Mouse (Mus musculus) small intestine, adult 2 months (tissue): ENCODE measurements around the gene Atf2. TPM values are rescaled to one million over a fixed set of nuclear protein-coding genes. Genes with fewer than 3 reads are reported as not detected.

ENCODE experiments used
- H3K27ac ChIP-seq: fragments of 200-500 bp; 2 replicates; pipeline ENCODE4 v1.5.1; 2012; ENCODE audit warnings: low read depth, low read length, control low read depth, inconsistent platforms; ENCODE audit not compliant: insufficient read depth
- H3K27me3 ChIP-seq: fragments of 200-500 bp; 2 replicates; pipeline ENCODE4 v1.6.1; 2012; ENCODE audit warnings: mild to moderate bottlenecking, moderate library complexity, low read length, inconsistent platforms; ENCODE audit not compliant: control insufficient read depth, insufficient read depth
- H3K36me3 ChIP-seq: fragments of 200-500 bp; 2 replicates; pipeline ENCODE4 v1.6.1; 2012; ENCODE audit warnings: mild to moderate bottlenecking, low read length, control low read depth, inconsistent platforms; ENCODE audit not compliant: control insufficient read depth, insufficient read depth
- H3K4me1 ChIP-seq: fragments of 200-500 bp; 2 replicates; pipeline ENCODE4 v1.6.1; 2012; ENCODE audit warnings: low read length, inconsistent platforms, mixed read lengths; ENCODE audit not compliant: control insufficient read depth, insufficient read depth, insufficient read length
- H3K4me3 ChIP-seq: fragments of 200-500 bp; 2 replicates; pipeline ENCODE4 v1.5.1; 2012; ENCODE audit warnings: low read depth, mild to moderate bottlenecking, control low read depth, inconsistent platforms, low read length, moderate library complexity
- CTCF ChIP-seq: fragments of 200-500 bp; IDR thresholded peaks from 2 replicates; pipeline ENCODE4 v1.5.1; 2012; ENCODE audit warnings: low read depth, mild to moderate bottlenecking, control low read depth, inconsistent platforms, low read length, moderate library complexity, mixed read lengths; ENCODE audit not compliant: insufficient replicate concordance, insufficient read length; ENCODE audit errors: extremely low read depth
- POLR2A ChIP-seq: fragments of 200-500 bp; IDR thresholded peaks from 2 replicates; pipeline ENCODE4 v1.6.1; 2012; ENCODE audit warnings: low read depth, mild to moderate bottlenecking, control low read depth, inconsistent platforms, low read length, moderate library complexity
- WGBS: fragments of 180-500 bp; shearing (Covaris S2); methylation state at CpG from one replicate; pipeline ENCODE4 v1.1.7; 2018; 5-methylcytosine and 5-hydroxymethylcytosine counted together
- polyA plus RNA-seq: library from polyadenylated mRNA; depleted of rRNA; stranded (reverse); fragments of >200 nt; gene quantifications from 2 replicates; pipeline ENCODE4 v1.2.3, GENCODE M21; 2012; rRNA removed

Gene Atf2
- polyA plus RNA-seq, 1 experiment: 6.6 TPM

- Histone ChIP-seq H3K27ac (no peak within 1 kb of the TSS), H3K27me3 (peaks cover 30% of the 10 kb centered on the region), H3K4me3 (peak within 1 kb of the TSS; percentile 79), H3K4me1 (no peaks in the 10 kb centered on the region), H3K36me3 (no peaks in the 10 kb centered on the region)
- TF ChIP-seq CTCF (no peak), POLR2A (no peak)
- WGBS: 4% methylated on average over 109 of the region's 131 CpGs
These were observed 117.4 kb downstream of the Atf2 start, which contains the start of gene Chn1 for GRCm38 (mm10) chr2:73774786-73775682. Chn1 (minus strand) TSS chr2:73775346.

DNA sequence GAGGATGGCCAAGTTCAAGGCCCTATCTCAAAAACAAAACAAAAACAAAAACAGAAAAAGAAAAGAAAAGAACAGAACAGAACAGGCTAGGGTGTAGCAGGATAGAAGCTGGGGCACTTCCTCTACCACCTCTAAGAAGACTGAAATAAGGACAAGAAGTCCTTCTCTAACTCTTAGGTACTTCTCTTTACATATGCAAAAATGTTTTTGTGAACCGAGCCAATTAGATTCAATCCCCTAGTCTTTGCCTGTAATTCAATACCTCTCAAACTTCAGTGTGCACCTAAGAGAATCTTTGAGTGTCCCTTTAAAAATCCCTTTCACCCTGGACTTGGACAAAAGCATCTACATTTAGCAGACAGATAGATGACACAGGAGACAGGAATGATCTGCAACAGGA, 119.5 kb downstream of the Atf2 start:
- 37% methylated on average over 1 of the region's 1 CpGs for WGBS
- TF ChIP-seq CTCF: no peak
- no peak overlapping the region for H3K4me3 ChIP-seq
- no peaks in the 10 kb centered on the region for H3K36me3 ChIP-seq
- peaks cover 27% of the 10 kb centered on the region for H3K27me3 ChIP-seq
- no peak overlapping the region for H3K27ac ChIP-seq
- no peaks in the 10 kb centered on the region for H3K4me1 ChIP-seq

DNA sequence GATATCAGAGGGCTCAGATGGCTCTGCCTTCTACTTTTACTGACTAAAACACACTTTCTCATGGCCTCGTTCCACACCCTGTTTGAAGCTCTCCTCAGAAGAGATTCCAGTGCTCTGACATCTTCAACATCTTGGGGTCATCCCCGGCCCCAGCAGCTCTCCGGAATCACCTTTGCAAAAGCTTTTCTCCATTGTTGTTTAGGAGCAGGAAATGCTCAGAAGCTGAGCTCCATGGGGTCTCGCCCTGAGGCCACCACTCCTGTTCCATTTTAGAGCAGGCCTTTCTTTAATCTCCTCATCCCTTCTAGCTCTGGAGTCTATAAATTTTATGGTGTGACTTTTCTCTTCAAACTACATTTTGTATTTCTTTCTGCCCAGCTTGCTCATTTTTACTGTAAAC, 123.8 kb downstream of the Atf2 start:
- TF ChIP-seq CTCF: no peak
- no peak for TF ChIP-seq POLR2A
- WGBS: 82% methylated on average over 4 of the region's 4 CpGs
- Histone ChIP-seq H3K27me3 (peaks cover 3% of the 10 kb centered on the region; the same call in 1 of the 2 replicates), H3K36me3 (no peaks in the 10 kb centered on the region), H3K4me1 (no peaks in the 10 kb centered on the region), H3K4me3 (no peak overlapping the region), H3K27ac (no peak overlapping the region)

Other genes with a start within 250 kb of the Atf2 start
- gene Chn1, start 117.3 kb downstream of the Atf2 start, polyA plus RNA-seq: 1.7 and 2.1 TPM in 2 replicates
- gene Atp5g3, start 18.7 kb upstream of the Atf2 start, polyA plus RNA-seq: 672 and 1,043 TPM in 2 replicates